Mouse (Mus musculus): ENCODE results near the gene Kcnj5. TPM values are rescaled to one million over a fixed set of nuclear protein-coding genes. Genes with fewer than 3 reads are reported as not detected.

Kcnj5 gene
- polyA plus RNA-seq, 1 experiment from 2014 or later, result 19.8 TPM

GRCm38 (mm10) chr9:32340831-32341230, 3.3 kb downstream of the Kcnj5 start:
- Histone ChIP-seq H3K9ac (ENCODE audit: low read depth, low read length) (peak overlapping the region; percentile 56), H3K36me3 (ENCODE audit: control insufficient read depth, insufficient read depth, low read length) (no peaks in the 10 kb centered on the region), H3K4me2 (peak overlapping the region; percentile 84), H3K27me3 (ENCODE audit: control insufficient read depth, insufficient read depth, low read length) (peaks cover 17% of the 10 kb centered on the region), H3K9me3 (replicated peaks; ENCODE audit: control insufficient read depth, low read length) (no peaks in the 10 kb centered on the region), H3K4me1 (ENCODE audit: control insufficient read depth, insufficient read depth, low read length) (peaks cover 27% of the 10 kb centered on the region), H3K4me3 (ENCODE audit: low read depth, low read length) (peak overlapping the region; percentile 68; the same call in 1 of the 2 replicates), H3K27ac (ENCODE audit: low read depth, low read length) (peak overlapping the region; percentile 93)
- ATAC-seq (replicated peaks; ENCODE audit: insufficient number of reproducible peaks, low FRiP score, low TSS enrichment), result peak; percentile 64
- 7% methylated on average over 5 of the region's 5 CpGs for WGBS (ENCODE audit: insufficient replicate concordance)

GRCm38 (mm10) chr9:32335389-32336150, 8.6 kb downstream of the Kcnj5 start:
- no peak overlapping the region for H3K9ac ChIP-seq (ENCODE audit: low read depth, low read length)
- H3K4me2 ChIP-seq, result no peak overlapping the region
- no peaks in the 10 kb centered on the region for H3K36me3 ChIP-seq (ENCODE audit: control insufficient read depth, insufficient read depth, low read length)
- ATAC-seq (replicated peaks; ENCODE audit: insufficient number of reproducible peaks, low FRiP score, low TSS enrichment), result peak; percentile 84
- no peaks in the 10 kb centered on the region for H3K9me3 ChIP-seq (replicated peaks; ENCODE audit: control insufficient read depth, low read length)
- peak overlapping the region; percentile 80 for H3K27ac ChIP-seq (ENCODE audit: low read depth, low read length)
- no peak overlapping the region for H3K4me3 ChIP-seq (ENCODE audit: low read depth, low read length)
- H3K4me1 ChIP-seq (ENCODE audit: control insufficient read depth, insufficient read depth, low read length), result peaks cover 35% of the 10 kb centered on the region
- H3K27me3 ChIP-seq (ENCODE audit: control insufficient read depth, insufficient read depth, low read length), result no peaks in the 10 kb centered on the region
- WGBS (ENCODE audit: insufficient replicate concordance), result 66% methylated on average over 13 of the region's 13 CpGs

- no peak overlapping the region for H3K9ac ChIP-seq (ENCODE audit: low read depth, low read length)
- no peak overlapping the region for H3K27ac ChIP-seq (ENCODE audit: low read depth, low read length)
- no peaks in the 10 kb centered on the region for H3K27me3 ChIP-seq (ENCODE audit: control insufficient read depth, insufficient read depth, low read length)
- no peak for ATAC-seq (replicated peaks; ENCODE audit: insufficient number of reproducible peaks, low FRiP score, low TSS enrichment)
- no peak overlapping the region for H3K4me2 ChIP-seq
- H3K4me1 ChIP-seq (ENCODE audit: control insufficient read depth, insufficient read depth, low read length), result peaks cover 24% of the 10 kb centered on the region; the same call in 1 of the 2 replicates
- 72% methylated on average over 5 of the region's 5 CpGs for WGBS (ENCODE audit: insufficient replicate concordance)
- H3K4me3 ChIP-seq (ENCODE audit: low read depth, low read length), result no peak overlapping the region
- no peaks in the 10 kb centered on the region for H3K9me3 ChIP-seq (replicated peaks; ENCODE audit: control insufficient read depth, low read length)
- 0 out of 2 replicates have a peak, but pooled peaks cover 2% of the 10 kb centered on the region for H3K36me3 ChIP-seq (ENCODE audit: control insufficient read depth, insufficient read depth, low read length)
These were observed 13.0 kb downstream of the Kcnj5 start for GRCm38 (mm10) chr9:32331162-32331561.

- no peak overlapping the region for H3K27ac ChIP-seq (ENCODE audit: low read depth, low read length)
- H3K4me2 ChIP-seq, result no peak overlapping the region
These were observed 15.4 kb downstream of the Kcnj5 start for GRCm38 (mm10) chr9:32328777-32329176.

GRCm38 (mm10) chr9:32323610-32324009, 20.5 kb downstream of the Kcnj5 start:
- 36% methylated on average over 7 of the region's 7 CpGs for WGBS (ENCODE audit: insufficient replicate concordance)
- Histone ChIP-seq H3K36me3 (ENCODE audit: control insufficient read depth, insufficient read depth, low read length) (peaks cover 5% of the 10 kb centered on the region), H3K9ac (ENCODE audit: low read depth, low read length) (no peak overlapping the region), H3K4me1 (ENCODE audit: control insufficient read depth, insufficient read depth, low read length) (peaks cover 35% of the 10 kb centered on the region), H3K9me3 (replicated peaks; ENCODE audit: control insufficient read depth, low read length) (no peaks in the 10 kb centered on the region), H3K27ac (ENCODE audit: low read depth, low read length) (peak overlapping the region; percentile 55; the same call in 1 of the 2 replicates), H3K4me2 (peak overlapping the region; percentile 27; the same call in 1 of the 2 replicates), H3K4me3 (ENCODE audit: low read depth, low read length) (no peak overlapping the region), H3K27me3 (ENCODE audit: control insufficient read depth, insufficient read depth, low read length) (no peaks in the 10 kb centered on the region)
- no peak; the same call in 1 of the 2 replicates for ATAC-seq (replicated peaks; ENCODE audit: insufficient number of reproducible peaks, low FRiP score, low TSS enrichment)

More at GRCm38 (mm10) chr9:32328777-32329176, 15.4 kb downstream of the Kcnj5 start:
- peaks cover 23% of the 10 kb centered on the region for H3K4me1 ChIP-seq (ENCODE audit: control insufficient read depth, insufficient read depth, low read length)
- ATAC-seq (replicated peaks; ENCODE audit: insufficient number of reproducible peaks, low FRiP score, low TSS enrichment), result no peak
- H3K27me3 ChIP-seq (ENCODE audit: control insufficient read depth, insufficient read depth, low read length), result no peaks in the 10 kb centered on the region
- no peaks in the 10 kb centered on the region for H3K9me3 ChIP-seq (replicated peaks; ENCODE audit: control insufficient read depth, low read length)
- no peak overlapping the region for H3K9ac ChIP-seq (ENCODE audit: low read depth, low read length)
- no peak overlapping the region for H3K4me3 ChIP-seq (ENCODE audit: low read depth, low read length)
- H3K36me3 ChIP-seq (ENCODE audit: control insufficient read depth, insufficient read depth, low read length), result 0 out of 2 replicates have a peak, but pooled peaks cover 4% of the 10 kb centered on the region
- WGBS (ENCODE audit: insufficient replicate concordance), result 38% methylated on average over 4 of the region's 4 CpGs

GRCm38 (mm10) chr9:32320167-32320566, 24.0 kb downstream of the Kcnj5 start:
- Histone ChIP-seq H3K36me3 (ENCODE audit: control insufficient read depth, insufficient read depth, low read length) (peaks cover 5% of the 10 kb centered on the region), H3K9ac (ENCODE audit: low read depth, low read length) (no peak overlapping the region), H3K4me3 (ENCODE audit: low read depth, low read length) (no peak overlapping the region), H3K27ac (ENCODE audit: low read depth, low read length) (no peak overlapping the region), H3K4me1 (ENCODE audit: control insufficient read depth, insufficient read depth, low read length) (peaks cover 35% of the 10 kb centered on the region), H3K9me3 (replicated peaks; ENCODE audit: control insufficient read depth, low read length) (no peaks in the 10 kb centered on the region), H3K4me2 (no peak overlapping the region), H3K27me3 (ENCODE audit: control insufficient read depth, insufficient read depth, low read length) (no peaks in the 10 kb centered on the region)
- WGBS (ENCODE audit: insufficient replicate concordance), result 37% methylated on average over 3 of the region's 3 CpGs
- no peak for ATAC-seq (replicated peaks; ENCODE audit: insufficient number of reproducible peaks, low FRiP score, low TSS enrichment)

DNA sequence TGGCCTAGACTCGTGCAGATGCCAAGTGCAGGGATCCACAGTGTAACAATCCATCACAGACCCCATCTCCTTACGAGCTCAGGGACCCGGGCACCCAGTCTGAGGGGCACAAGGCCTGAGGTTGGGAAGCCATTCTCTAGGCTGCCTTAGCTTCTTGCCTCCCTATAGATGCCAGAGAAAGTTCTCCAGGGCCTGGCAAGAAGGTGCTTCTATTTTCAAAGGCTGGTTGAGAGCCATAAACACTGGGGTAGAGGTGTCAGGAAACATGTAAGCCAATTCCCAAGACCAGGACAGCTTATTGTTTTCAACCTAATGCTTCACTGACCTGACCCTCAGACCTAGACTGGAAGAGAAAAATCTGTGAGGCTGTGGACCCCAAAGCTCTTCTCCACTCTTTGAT, 28.2 kb downstream of the Kcnj5 start:
- H3K27ac ChIP-seq (ENCODE audit: low read depth, low read length), result no peak overlapping the region
- H3K9ac ChIP-seq (ENCODE audit: low read depth, low read length), result no peak overlapping the region
- no peaks in the 10 kb centered on the region for H3K27me3 ChIP-seq (ENCODE audit: control insufficient read depth, insufficient read depth, low read length)
- peaks cover 2% of the 10 kb centered on the region; the same call in 1 of the 2 replicates for H3K36me3 ChIP-seq (ENCODE audit: control insufficient read depth, insufficient read depth, low read length)
- H3K4me2 ChIP-seq, result no peak overlapping the region
- no peak for ATAC-seq (replicated peaks; ENCODE audit: insufficient number of reproducible peaks, low FRiP score, low TSS enrichment)
- no peak overlapping the region for H3K4me3 ChIP-seq (ENCODE audit: low read depth, low read length)
- H3K4me1 ChIP-seq (ENCODE audit: control insufficient read depth, insufficient read depth, low read length), result peaks cover 43% of the 10 kb centered on the region
- 85% methylated on average over 3 of the region's 3 CpGs for WGBS (ENCODE audit: insufficient replicate concordance)
- H3K9me3 ChIP-seq (replicated peaks; ENCODE audit: control insufficient read depth, low read length), result no peaks in the 10 kb centered on the region

DNA sequence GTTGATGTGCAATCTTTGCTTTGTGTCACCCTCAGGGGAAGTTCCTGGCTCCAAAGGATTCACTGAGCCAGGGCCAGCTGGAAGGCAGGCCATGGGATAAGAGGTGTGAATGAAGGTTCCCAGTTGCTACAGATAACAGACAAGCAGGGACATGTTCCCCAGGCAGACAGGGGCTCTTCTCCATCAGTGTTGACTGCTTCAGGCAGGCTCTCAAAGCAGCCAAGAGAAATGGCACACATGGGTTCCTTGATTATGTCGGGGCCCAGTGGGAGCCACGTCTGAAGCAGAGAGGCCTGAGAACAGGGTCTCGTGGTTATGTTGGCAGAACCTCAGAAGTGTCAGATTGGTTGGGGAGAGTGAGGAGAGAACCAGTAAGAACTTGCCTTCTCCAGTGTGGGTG, 30.1 kb downstream of the Kcnj5 start:
- WGBS (ENCODE audit: insufficient replicate concordance), result 20% methylated on average over 3 of the region's 3 CpGs
- Histone ChIP-seq H3K4me2 (no peak overlapping the region), H3K27ac (ENCODE audit: low read depth, low read length) (peak overlapping the region; percentile 57), H3K27me3 (ENCODE audit: control insufficient read depth, insufficient read depth, low read length) (no peaks in the 10 kb centered on the region), H3K9me3 (replicated peaks; ENCODE audit: control insufficient read depth, low read length) (no peaks in the 10 kb centered on the region), H3K4me1 (ENCODE audit: control insufficient read depth, insufficient read depth, low read length) (peaks cover 29% of the 10 kb centered on the region), H3K4me3 (ENCODE audit: low read depth, low read length) (no peak overlapping the region), H3K9ac (ENCODE audit: low read depth, low read length) (no peak overlapping the region), H3K36me3 (ENCODE audit: control insufficient read depth, insufficient read depth, low read length) (peaks cover 2% of the 10 kb centered on the region; the same call in 1 of the 2 replicates)
- ATAC-seq (replicated peaks; ENCODE audit: insufficient number of reproducible peaks, low FRiP score, low TSS enrichment), result peak; percentile 62
